Mouse (Mus musculus) hindbrain, postnatal 0 days (tissue): ENCODE data around the gene Grin2b. TPM values are rescaled to one million over a fixed set of nuclear protein-coding genes. Genes with fewer than 3 reads are reported as not detected.

Source experiments
- ATAC-seq: fragments of 200-750 bp; cut with Nextera tagmentation; 2 replicates; pipeline ENCODE4 v1.8.0; 2017; ENCODE audit warnings: mild to moderate bottlenecking, moderate TSS enrichment, moderate library complexity
- DNase-seq: peaks from one replicate; pipeline ENCODE4 v3.0.0-alpha.2; 2015; ENCODE audit warnings: low spot score
- H3K27ac ChIP-seq: fragments of 300-500 bp; sonication (generic); 2 replicates; pipeline ENCODE4 v1.5.1; 2014; ENCODE audit warnings: mild to moderate bottlenecking
- H3K27me3 ChIP-seq: fragments of 300-500 bp; sonication (generic); 2 replicates; pipeline ENCODE4 v1.6.1; 2014; ENCODE audit warnings: low read length, mixed read lengths; ENCODE audit not compliant: insufficient read depth
- H3K36me3 ChIP-seq: fragments of 300-500 bp; sonication (generic); 2 replicates; pipeline ENCODE4 v1.6.1; 2014; ENCODE audit warnings: low read length, mixed read lengths; ENCODE audit not compliant: insufficient read depth
- H3K4me1 ChIP-seq: fragments of 300-500 bp; sonication (generic); 2 replicates; pipeline ENCODE4 v1.6.1; 2014; ENCODE audit warnings: antibody characterized with exemption, low read length, mixed read lengths; ENCODE audit not compliant: insufficient read depth
- H3K4me2 ChIP-seq: fragments of 300-500 bp; sonication (generic); 2 replicates; pipeline ENCODE4 v1.6.1; 2014; ENCODE audit warnings: low read depth, mild to moderate bottlenecking, low read length, moderate library complexity, mixed read lengths
- H3K4me3 ChIP-seq: fragments of 300-500 bp; sonication (generic); 2 replicates; pipeline ENCODE4 v1.5.1; 2014; ENCODE audit warnings: low read length
- H3K9ac ChIP-seq: fragments of 300-500 bp; sonication (generic); replicated peaks from 2 replicates; pipeline ENCODE4 v1.6.1; 2014; ENCODE audit warnings: mild to moderate bottlenecking, low read length, moderate library complexity, mixed read lengths
- H3K9me3 ChIP-seq: fragments of 300-500 bp; sonication (generic); 2 replicates; pipeline ENCODE4 v1.6.1; 2016; ENCODE audit warnings: low read length, mixed read lengths
- CTCF ChIP-seq: IDR thresholded peaks from 2 replicates; pipeline ENCODE4 v1.5.1; 2016; ENCODE audit warnings: antibody characterized with exemption, control low read depth, low read depth
- WGBS: fragments of 180-500 bp; shearing (Covaris S2); extraction: QIAGEN DNeasy Blood & Tissue Kit; methylation state at CpG from one replicate; pipeline ENCODE4 v1.1.7; 2014; 5-methylcytosine and 5-hydroxymethylcytosine counted together
- polyA plus RNA-seq: library from polyadenylated mRNA; unstranded; fragments of >200 nt; fragmentation: Nextera tagmentation; extraction: Ambion mirVana; gene quantifications from 2 replicates; pipeline ENCODE4 v1.2.1, GENCODE M21; 2015
- total RNA-seq: library from RNA; depleted of rRNA; stranded (reverse); fragments of >200 nt; gene quantifications from 2 replicates; pipeline ENCODE4 v1.2.3, GENCODE M21; 2014

The Grin2b gene
- total and polyA plus RNA-seq, 2 experiments from 2014 or later = 55.1 to 67.0 TPM

DNA sequence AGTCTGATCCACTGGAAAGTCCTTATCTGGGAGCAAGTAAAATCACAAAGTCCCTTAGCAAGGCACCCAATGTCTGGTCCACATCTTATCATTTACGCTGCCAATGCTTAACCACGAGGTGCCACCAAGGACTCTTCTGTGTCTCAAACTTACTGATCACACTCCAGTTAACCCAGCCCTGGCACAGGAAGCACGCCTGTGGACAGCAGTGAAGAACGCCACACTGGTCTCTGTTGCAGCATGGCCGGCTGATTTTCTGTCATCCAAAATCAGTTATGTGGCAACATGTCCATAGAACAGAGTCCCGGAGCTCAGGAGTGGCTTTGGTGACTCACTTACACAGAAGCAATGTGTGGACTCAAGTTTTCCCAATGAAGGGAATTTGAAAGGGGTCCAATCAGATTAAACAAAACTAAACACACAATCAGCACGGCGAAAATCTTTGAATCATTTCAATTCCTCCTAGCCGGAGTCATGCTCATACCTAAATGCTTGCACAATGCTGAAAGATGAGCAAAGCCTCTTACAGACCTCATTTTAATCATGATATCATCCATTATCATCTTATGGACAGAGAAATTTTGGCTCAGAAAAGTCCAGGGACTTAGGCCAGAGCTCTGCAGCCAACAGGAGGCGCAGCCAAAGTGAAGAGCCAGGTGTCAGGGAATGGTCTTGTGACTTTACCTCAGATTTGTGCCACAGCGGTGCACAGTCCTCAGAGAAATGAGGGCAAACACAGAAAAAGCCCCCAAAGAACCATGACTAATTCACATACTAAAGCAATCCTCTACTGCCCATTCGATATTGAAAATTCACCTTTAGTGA is 159.5 kb downstream of the Grin2b start:
- H3K9ac ChIP-seq = no peak overlapping the region
- H3K4me2 ChIP-seq = no peak overlapping the region
- WGBS = 89% methylated on average over 12 of the region's 12 CpGs
- H3K4me1 ChIP-seq = peaks cover 10% of the 10 kb centered on the region
- no peaks in the 10 kb centered on the region for H3K27me3 ChIP-seq
- TF ChIP-seq CTCF = no peak
- no peaks in the 10 kb centered on the region for H3K36me3 ChIP-seq
- no peaks in the 10 kb centered on the region for H3K9me3 ChIP-seq
- H3K4me3 ChIP-seq = no peak overlapping the region
- H3K27ac ChIP-seq = no peak overlapping the region
- ATAC-seq (no peak), DNase-seq (no peak)

GRCm38 (mm10) chr6:136011533-136011932 is 161.8 kb downstream of the Grin2b start:
- ATAC-seq = no peak
- 87% methylated on average over 4 of the region's 4 CpGs for WGBS
- H3K36me3 ChIP-seq = no peaks in the 10 kb centered on the region

DNA sequence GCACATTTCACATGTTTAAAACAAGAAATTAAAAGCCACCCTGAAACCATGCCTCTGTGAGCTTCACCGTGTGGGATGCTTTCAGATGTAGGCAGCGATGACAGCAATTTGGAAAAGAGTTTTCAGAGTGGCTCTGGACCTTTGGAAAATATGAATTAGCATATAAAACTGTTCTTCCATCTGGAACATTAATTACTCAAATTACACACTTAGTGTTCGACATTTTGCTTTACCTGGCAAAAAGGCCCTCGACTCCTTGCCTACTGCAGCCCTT is 162.3 kb downstream of the Grin2b start:
- no peak overlapping the region for H3K4me2 ChIP-seq
- no peak for TF ChIP-seq CTCF
- no peaks in the 10 kb centered on the region for H3K27me3 ChIP-seq
- H3K4me3 ChIP-seq = no peak overlapping the region
- ATAC-seq (no peak), DNase-seq (no peak)
- no peak overlapping the region for H3K27ac ChIP-seq
- H3K4me1 ChIP-seq = peaks cover 10% of the 10 kb centered on the region
- H3K9ac ChIP-seq = no peak overlapping the region
- no peaks in the 10 kb centered on the region for H3K36me3 ChIP-seq
- 76% methylated on average over 4 of the region's 4 CpGs for WGBS
- H3K9me3 ChIP-seq = no peaks in the 10 kb centered on the region

More at GRCm38 (mm10) chr6:136011533-136011932, 161.8 kb downstream of the Grin2b start:
- no peaks in the 10 kb centered on the region for H3K9me3 ChIP-seq
- H3K4me3 ChIP-seq = no peak overlapping the region
- TF ChIP-seq CTCF = no peak
- H3K27me3 ChIP-seq = no peaks in the 10 kb centered on the region
- no peak overlapping the region for H3K9ac ChIP-seq
- no peak for DNase-seq
- no peak overlapping the region for H3K27ac ChIP-seq
- H3K4me1 ChIP-seq = peaks cover 10% of the 10 kb centered on the region
- H3K4me2 ChIP-seq = no peak overlapping the region

GRCm38 (mm10) chr6:136010290-136011037 is 162.8 kb downstream of the Grin2b start:
- Histone ChIP-seq H3K9me3 (no peaks in the 10 kb centered on the region), H3K4me3 (no peak overlapping the region), H3K36me3 (no peaks in the 10 kb centered on the region), H3K27ac (no peak overlapping the region), H3K9ac (no peak overlapping the region), H3K4me2 (peak overlapping the region; percentile 8; the same call in 1 of the 2 replicates), H3K27me3 (no peaks in the 10 kb centered on the region), H3K4me1 (peaks cover 10% of the 10 kb centered on the region)
- DNase-seq = peak; percentile 68
- peak; percentile 47; the same call in 1 of the 2 replicates for ATAC-seq
- no peak for TF ChIP-seq CTCF
- 25% methylated on average over 7 of the region's 7 CpGs for WGBS

- TF ChIP-seq CTCF = no peak
- no peak overlapping the region for H3K4me2 ChIP-seq
- no peak overlapping the region for H3K9ac ChIP-seq
- H3K36me3 ChIP-seq = no peaks in the 10 kb centered on the region
- no peak overlapping the region for H3K4me3 ChIP-seq
- DNase-seq = no peak
- H3K27me3 ChIP-seq = no peaks in the 10 kb centered on the region
- ATAC-seq = no peak
- no peaks in the 10 kb centered on the region for H3K9me3 ChIP-seq
- H3K27ac ChIP-seq = no peak overlapping the region
- peaks cover 10% of the 10 kb centered on the region for H3K4me1 ChIP-seq
- WGBS = 91% methylated on average over 6 of the region's 6 CpGs
Observed at GRCm38 (mm10) chr6:136008120-136008519, 165.2 kb downstream of the Grin2b start.

DNA sequence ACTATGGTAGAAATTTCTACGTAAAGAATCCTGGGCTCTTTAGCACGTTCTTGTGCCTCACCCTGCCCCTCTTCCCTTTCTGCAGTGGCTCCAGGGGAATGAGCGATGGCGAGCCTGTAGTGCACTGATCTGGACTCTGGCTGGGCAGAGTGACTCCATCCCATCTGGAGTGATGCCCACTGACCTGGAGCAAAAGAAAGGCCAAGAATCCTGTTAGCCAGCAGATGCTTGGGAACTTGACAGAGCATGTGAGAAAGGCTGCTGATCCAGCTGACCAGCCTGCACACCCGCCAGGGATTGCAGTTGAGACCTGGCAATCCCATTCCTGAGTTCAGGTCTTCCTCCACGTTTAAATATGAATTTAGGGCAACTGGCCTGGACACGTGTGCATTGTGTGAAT is 178.6 kb downstream of the Grin2b start:
- TF ChIP-seq CTCF = no peak
- Histone ChIP-seq H3K9ac (no peak overlapping the region), H3K27me3 (no peaks in the 10 kb centered on the region), H3K27ac (no peak overlapping the region), H3K4me1 (peaks cover 7% of the 10 kb centered on the region; the same call in 1 of the 2 replicates), H3K4me2 (no peak overlapping the region), H3K9me3 (no peaks in the 10 kb centered on the region), H3K4me3 (no peak overlapping the region), H3K36me3 (no peaks in the 10 kb centered on the region)
- DNase-seq = peak; percentile 60
- 34% methylated on average over 7 of the region's 7 CpGs for WGBS
- no peak; the same call in 1 of the 2 replicates for ATAC-seq
